Mouse (Mus musculus): ENCODE results near the gene Ric1. TPM values are rescaled to one million over a fixed set of nuclear protein-coding genes. Genes with fewer than 3 reads are reported as not detected.
"Not testable (repeated sequence)": the region's sequence is repeated elsewhere in the genome, so short reads cannot be mapped to it uniquely, and the experiment has no call there.

The Ric1 gene
- total RNA-seq, 2 experiments from 2014 or later = 37.6 to 41.6 TPM

- no peak for DNase-seq (ENCODE audit: low spot score in 2 of 2)
These were observed 2.5 kb downstream of the Ric1 start for GRCm38 (mm10) chr19:29524614-29525013.

GRCm38 (mm10) chr19:29525588-29525987 is 3.5 kb downstream of the Ric1 start:
- not testable (repeated sequence) for DNase-seq (ENCODE audit: low spot score in 2 of 2)

- DNase-seq (ENCODE audit: low spot score in 2 of 2) = no peak
These were observed 4.8 kb downstream of the Ric1 start for GRCm38 (mm10) chr19:29526837-29527236.

GRCm38 (mm10) chr19:29527299-29527698 is 5.2 kb downstream of the Ric1 start:
- DNase-seq (ENCODE audit: low spot score in 2 of 2) = no peak

- no peak for DNase-seq (ENCODE audit: low spot score in 2 of 2)
These were observed 6.5 kb downstream of the Ric1 start for GRCm38 (mm10) chr19:29528568-29528967.

GRCm38 (mm10) chr19:29534030-29534429 is 11.9 kb downstream of the Ric1 start:
- DNase-seq (ENCODE audit: low spot score in 2 of 2) = no peak

- DNase-seq (ENCODE audit: low spot score in 2 of 2) = no peak
These were observed 20.3 kb downstream of the Ric1 start for GRCm38 (mm10) chr19:29542256-29542970.

- no peak for DNase-seq (ENCODE audit: low spot score in 2 of 2)
These were observed 21.9 kb downstream of the Ric1 start for GRCm38 (mm10) chr19:29544026-29544425.

- no peak for DNase-seq (ENCODE audit: low spot score in 2 of 2)
These were observed 28.5 kb downstream of the Ric1 start for GRCm38 (mm10) chr19:29550618-29551017.

- no peak for DNase-seq (ENCODE audit: low spot score in 2 of 2)
These were observed 29.0 kb downstream of the Ric1 start for GRCm38 (mm10) chr19:29551128-29551527.

- DNase-seq (ENCODE audit: low spot score in 2 of 2) = not testable (repeated sequence)
These were observed 29.9 kb downstream of the Ric1 start for GRCm38 (mm10) chr19:29551980-29552379.

GRCm38 (mm10) chr19:29557171-29557845 is 35.2 kb downstream of the Ric1 start:
- not testable (repeated sequence) for DNase-seq (ENCODE audit: low spot score in 2 of 2)

- DNase-seq (ENCODE audit: low spot score in 2 of 2) = no peak
These were observed 40.1 kb downstream of the Ric1 start for GRCm38 (mm10) chr19:29562166-29562565.

- no peak for DNase-seq (ENCODE audit: low spot score in 2 of 2)
These were observed 40.5 kb downstream of the Ric1 start for GRCm38 (mm10) chr19:29562603-29563002.

GRCm38 (mm10) chr19:29563258-29563779 is 41.2 kb downstream of the Ric1 start:
- peak; percentile 12 to 13 for DNase-seq (ENCODE audit: low spot score in 2 of 2)

- no peak for DNase-seq (ENCODE audit: low spot score in 2 of 2)
These were observed 44.4 kb downstream of the Ric1 start for GRCm38 (mm10) chr19:29566512-29566911.

- DNase-seq (ENCODE audit: low spot score in 2 of 2) = no peak
These were observed 60.4 kb downstream of the Ric1 start for GRCm38 (mm10) chr19:29582439-29582838.

GRCm38 (mm10) chr19:29583734-29584133 is 61.7 kb downstream of the Ric1 start:
- DNase-seq (ENCODE audit: low spot score in 2 of 2) = no peak

- DNase-seq (ENCODE audit: low spot score in 2 of 2) = not testable (repeated sequence)
These were observed 71.7 kb downstream of the Ric1 start for GRCm38 (mm10) chr19:29593783-29594182.

GRCm38 (mm10) chr19:29596276-29596675 is 74.2 kb downstream of the Ric1 start:
- DNase-seq (ENCODE audit: low spot score in 2 of 2) = no peak

- DNase-seq (ENCODE audit: low spot score in 2 of 2) = no peak
These were observed 74.9 kb downstream of the Ric1 start for GRCm38 (mm10) chr19:29596985-29597384.

GRCm38 (mm10) chr19:29598981-29599380 is 76.9 kb downstream of the Ric1 start:
- no peak for DNase-seq (ENCODE audit: low spot score in 2 of 2)

Measured in adrenal gland, postnatal 4 days (tissue).